Mouse (Mus musculus) limb, embryonic 12.5 days (tissue): ENCODE measurements at regions not wholly inside any gene's neighbourhood (a gene's known extent, or its start where the extent isn't known, plus 50 kb on each side); places are given as distances from the start of the nearest gene placed in this dataset.

ENCODE experiments used
- ATAC-seq: fragments of 200-750 bp; cut with Nextera tagmentation; 2 replicates; pipeline ENCODE4 v1.8.0; 2017; ENCODE audit warnings: low read depth, moderate TSS enrichment; ENCODE audit not compliant: insufficient number of reproducible peaks, insufficient read depth, low FRiP score, low TSS enrichment
- H3K27ac ChIP-seq: fragments of 300-500 bp; sonication (generic); 2 replicates; pipeline ENCODE4 v1.5.1; 2016; ENCODE audit warnings: mild to moderate bottlenecking, moderate library complexity
- H3K27me3 ChIP-seq: fragments of 300-500 bp; sonication (generic); 2 replicates; pipeline ENCODE4 v1.6.1; 2016; ENCODE audit warnings: mild to moderate bottlenecking, moderate library complexity
- H3K36me3 ChIP-seq: fragments of 300-500 bp; sonication (generic); 2 replicates; pipeline ENCODE4 v1.6.1; 2016; ENCODE audit warnings: mild to moderate bottlenecking, moderate library complexity
- H3K4me1 ChIP-seq: fragments of 300-500 bp; sonication (generic); replicated peaks from 2 replicates; pipeline ENCODE4 v1.6.1; 2016
- H3K4me2 ChIP-seq: fragments of 300-500 bp; sonication (generic); 2 replicates; pipeline ENCODE4 v1.6.1; 2016; ENCODE audit warnings: mild to moderate bottlenecking, moderate library complexity
- H3K4me3 ChIP-seq: fragments of 300-500 bp; sonication (generic); replicated peaks from 2 replicates; pipeline ENCODE4 v1.5.1; 2016; ENCODE audit warnings: mild to moderate bottlenecking
- H3K9ac ChIP-seq: fragments of 300-500 bp; sonication (generic); replicated peaks from 2 replicates; pipeline ENCODE4 v1.6.1; 2016; ENCODE audit warnings: mild to moderate bottlenecking, moderate library complexity
- H3K9me3 ChIP-seq: fragments of 300-500 bp; sonication (generic); 2 replicates; pipeline ENCODE4 v1.6.1; 2016; ENCODE audit warnings: mild to moderate bottlenecking, moderate library complexity
- WGBS: fragments of 180-500 bp; shearing (Covaris S2); methylation state at CpG from one replicate; pipeline ENCODE4 v1.1.7; 2016; 5-methylcytosine and 5-hydroxymethylcytosine counted together

GRCm38 (mm10) chr14:74544028-74544427 lies 96.6 kb upstream of the Htr2a start:
- H3K9me3 ChIP-seq = no peaks in the 10 kb centered on the region
- no peaks in the 10 kb centered on the region for H3K36me3 ChIP-seq
- WGBS = 87% methylated on average over 3 of the region's 3 CpGs
- no peaks in the 10 kb centered on the region for H3K27me3 ChIP-seq
- no peak overlapping the region for H3K9ac ChIP-seq
- no peaks in the 10 kb centered on the region for H3K4me1 ChIP-seq
- no peak for ATAC-seq
- no peak overlapping the region for H3K4me3 ChIP-seq
- no peak overlapping the region for H3K4me2 ChIP-seq
- no peak overlapping the region for H3K27ac ChIP-seq

GRCm38 (mm10) chr14:74551091-74551490 lies 89.5 kb upstream of the Htr2a start:
- H3K4me1 ChIP-seq = no peaks in the 10 kb centered on the region
- no peak for ATAC-seq
- H3K27me3 ChIP-seq = no peaks in the 10 kb centered on the region
- H3K9ac ChIP-seq = no peak overlapping the region
- no peaks in the 10 kb centered on the region for H3K36me3 ChIP-seq
- no peak overlapping the region for H3K4me3 ChIP-seq
- 100% methylated on average over 2 of the region's 2 CpGs for WGBS
- no peak overlapping the region for H3K4me2 ChIP-seq
- H3K27ac ChIP-seq = no peak overlapping the region
- H3K9me3 ChIP-seq = no peaks in the 10 kb centered on the region

GRCm38 (mm10) chr14:74553636-74554035 lies 87.0 kb upstream of the Htr2a start:
- Histone ChIP-seq H3K27me3 (no peaks in the 10 kb centered on the region), H3K4me1 (no peaks in the 10 kb centered on the region), H3K27ac (no peak overlapping the region), H3K9ac (no peak overlapping the region), H3K36me3 (no peaks in the 10 kb centered on the region), H3K4me2 (no peak overlapping the region), H3K4me3 (no peak overlapping the region), H3K9me3 (no peaks in the 10 kb centered on the region)
- 77% methylated on average over 1 of the region's 1 CpGs for WGBS
- no peak for ATAC-seq

- Histone ChIP-seq H3K9me3 (no peaks in the 10 kb centered on the region), H3K4me2 (no peak overlapping the region), H3K27ac (no peak overlapping the region), H3K27me3 (no peaks in the 10 kb centered on the region), H3K36me3 (no peaks in the 10 kb centered on the region), H3K4me3 (no peak overlapping the region), H3K9ac (no peak overlapping the region), H3K4me1 (no peaks in the 10 kb centered on the region)
- 70% methylated on average over 5 of the region's 5 CpGs for WGBS
- ATAC-seq = no peak
Observed at GRCm38 (mm10) chr14:74558359-74558758, 82.3 kb upstream of the Htr2a start.
